Mouse (Mus musculus): ENCODE results near the gene Gm20890. TPM values are rescaled to one million over a fixed set of nuclear protein-coding genes. Genes with fewer than 3 reads are reported as not detected.

The Gm20890 gene
- not detected in 2 replicates for polyA plus RNA-seq (2012; ENCODE audit: low replicate concordance)

DNA sequence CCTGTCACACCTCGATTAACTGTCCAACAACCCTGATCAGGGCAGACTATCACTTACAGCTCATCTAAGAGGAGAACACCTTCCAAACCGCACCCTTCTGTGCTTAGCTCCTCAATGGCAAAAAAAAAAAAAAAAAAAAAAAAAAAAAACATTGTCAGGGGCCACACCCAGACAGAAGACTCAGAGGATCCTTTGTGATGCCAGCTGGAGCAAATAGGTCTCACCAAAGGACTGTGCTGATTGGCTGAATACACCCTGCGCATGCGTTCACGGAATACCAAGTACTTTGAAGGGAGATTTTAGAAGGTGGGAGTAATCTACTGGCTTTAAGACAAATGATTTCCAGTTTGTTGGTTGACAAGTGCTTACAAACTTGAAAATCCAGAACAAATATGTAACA is at the start of gene Gm20890:
TSS of gene Gm20890 (minus strand) at position 101 of the 400 bp plus-strand sequence.

